Mouse (Mus musculus): ENCODE results near the gene Tex22.

Gene Tex22

DNA sequence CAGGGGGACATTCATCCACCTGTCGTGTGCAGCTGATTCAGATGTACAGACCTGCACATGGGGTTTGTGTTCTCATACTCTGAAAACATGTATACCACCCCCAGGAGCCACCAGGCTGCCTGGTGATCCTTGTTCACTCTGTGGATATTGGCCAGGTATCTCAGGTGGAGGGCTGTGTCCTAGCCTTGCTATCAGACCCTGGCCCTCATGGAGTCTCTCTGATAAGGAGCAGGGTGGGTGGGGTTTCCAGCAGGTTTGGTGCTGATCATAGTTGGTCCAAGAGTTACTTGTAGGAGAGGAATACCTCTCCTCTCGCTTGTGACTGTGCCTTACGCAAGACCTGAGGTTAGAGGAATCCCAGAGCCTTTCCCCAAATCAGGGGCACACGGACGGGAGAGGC, 14.1 kb upstream of the Tex22 start:
- DNase-seq = no peak

DNA sequence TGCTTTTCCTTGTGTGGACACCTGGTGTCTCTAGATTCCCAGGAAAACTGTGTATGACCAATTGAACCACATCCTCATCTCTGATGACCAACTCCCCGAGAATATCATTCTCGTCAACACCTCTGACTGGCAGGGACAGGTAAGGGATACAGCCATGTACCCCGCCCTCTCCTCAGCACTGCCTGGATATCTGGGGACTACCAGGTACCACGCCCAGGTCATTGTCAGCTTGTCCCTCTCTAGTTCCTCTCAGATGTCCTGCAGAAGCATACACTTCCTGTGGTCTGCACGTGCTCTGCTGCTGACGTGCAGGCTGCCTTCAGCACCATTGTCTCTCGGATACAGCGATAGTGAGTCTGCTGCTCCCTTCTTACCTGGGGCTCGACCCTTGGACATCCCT, 12.7 kb upstream of the Tex22 start:
- no peak for DNase-seq

DNA sequence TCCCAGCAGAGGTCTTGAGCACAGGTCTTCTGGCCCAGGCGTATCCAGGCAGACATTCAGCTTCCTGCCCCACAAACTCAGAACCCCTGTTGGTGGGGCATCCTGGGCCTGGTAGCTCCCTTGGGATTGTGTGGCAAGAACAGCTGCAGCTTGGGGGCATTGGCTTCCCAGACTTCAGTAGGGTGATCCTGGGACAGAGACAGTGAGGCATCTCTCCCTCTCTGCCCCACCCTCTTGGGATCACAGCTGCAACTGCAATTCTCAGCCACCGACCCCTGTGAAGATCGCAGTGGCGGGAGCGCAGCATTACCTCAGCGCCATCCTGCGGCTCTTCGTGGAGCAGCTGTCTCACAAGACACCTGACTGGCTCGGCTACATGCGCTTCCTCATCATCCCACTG, 12.1 kb upstream of the Tex22 start:
- DNase-seq = no peak

- no peak for DNase-seq
These were observed 10.6 kb upstream of the Tex22 start for GRCm38 (mm10) chr12:113063700-113064099.

- no peak for DNase-seq
These were observed 6.3 kb upstream of the Tex22 start for GRCm38 (mm10) chr12:113068002-113068401.

DNA sequence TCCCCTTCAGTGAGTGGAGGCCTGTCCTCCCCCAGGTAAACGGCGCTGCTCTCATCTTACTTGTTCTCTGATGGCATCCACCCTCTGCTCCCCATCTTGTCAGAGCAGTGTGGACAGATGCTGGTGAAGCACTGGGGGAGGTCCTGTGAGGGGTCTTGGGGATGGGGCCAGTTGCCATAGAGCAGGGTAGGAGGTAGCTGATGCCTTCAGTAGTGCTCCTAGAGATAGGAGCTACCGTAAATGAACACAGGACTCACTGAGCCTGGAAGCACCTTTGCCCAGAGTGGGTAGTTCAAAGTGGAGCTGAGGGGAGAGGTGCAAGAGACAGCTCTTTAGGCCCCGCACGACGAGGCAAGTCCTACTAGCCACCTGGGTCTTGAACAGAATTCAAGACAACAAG, 4.9 kb upstream of the Tex22 start:
- DNase-seq = no peak

GRCm38 (mm10) chr12:113071321-113071720, 3.0 kb upstream of the Tex22 start:
- no peak for DNase-seq

GRCm38 (mm10) chr12:113071827-113072226, 2.5 kb upstream of the Tex22 start:
- DNase-seq = no peak

GRCm38 (mm10) chr12:113073420-113074328, 628 bp upstream of the Tex22 start:
- DNase-seq = peak in 1 of 2 experiments; percentile 14

DNA sequence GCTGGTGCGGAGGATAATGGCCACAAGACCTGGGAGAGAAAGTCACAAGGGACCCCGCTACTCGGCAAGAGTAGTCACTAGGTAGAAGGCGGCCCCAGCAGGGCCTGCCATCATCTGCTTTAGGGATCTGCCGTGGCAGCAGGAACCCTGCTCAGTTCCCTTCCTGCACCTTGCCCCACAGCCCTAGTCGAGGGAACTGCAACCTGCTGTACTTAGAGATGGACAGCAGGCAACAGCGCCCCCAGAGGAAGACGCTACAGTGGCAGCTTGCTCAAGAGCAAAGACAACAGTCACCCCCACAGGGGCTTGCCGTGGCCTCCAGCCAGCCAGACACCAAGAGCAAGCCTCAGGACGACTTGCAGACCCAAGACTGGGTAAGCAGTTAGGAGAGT, 757 bp downstream of the Tex22 start:
- DNase-seq = peak; percentile 85 to 89

DNA sequence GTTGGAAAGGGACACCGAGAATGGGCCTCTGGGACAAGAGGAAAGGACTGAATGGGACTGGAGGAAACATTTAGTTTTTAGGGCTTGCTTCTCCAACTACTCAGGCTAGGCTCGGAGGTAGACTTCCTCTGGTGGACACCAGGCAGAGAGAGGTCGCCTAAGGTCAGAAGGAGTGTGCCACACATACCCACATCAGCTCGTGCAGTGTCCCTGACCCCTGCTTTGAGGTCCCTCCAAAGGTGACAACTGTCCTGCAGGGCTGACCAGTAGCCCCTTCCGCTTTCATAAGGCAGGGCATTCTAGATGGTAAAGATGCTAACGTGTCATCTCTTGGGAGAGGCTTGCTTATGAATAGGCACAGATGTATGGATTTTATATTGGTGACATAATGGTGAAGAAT, 1.2 kb downstream of the Tex22 start:
- no peak for DNase-seq

- no peak for DNase-seq
These were observed 13.0 kb downstream of the Tex22 start for GRCm38 (mm10) chr12:113087276-113087675.

DNA sequence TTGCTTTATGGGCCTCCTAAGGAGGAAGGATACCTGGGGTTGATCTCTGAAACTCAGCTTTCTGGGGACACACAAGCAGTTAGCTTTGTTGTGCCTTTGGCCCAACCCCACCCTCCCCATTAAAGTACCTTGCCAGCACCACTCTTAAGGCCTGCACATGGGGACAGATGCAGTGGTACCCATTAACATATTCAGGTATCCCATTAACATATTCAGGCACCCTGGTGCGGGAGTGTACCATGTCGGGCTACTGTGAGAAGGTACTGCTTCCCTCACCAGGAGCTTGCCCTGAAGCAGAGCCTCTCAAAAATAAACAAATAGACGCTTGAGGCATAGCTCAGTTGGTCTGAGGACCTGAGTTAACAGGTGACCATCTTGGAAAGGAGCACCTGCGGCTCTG, 13.7 kb downstream of the Tex22 start:
- DNase-seq = no peak

- no peak for DNase-seq
These were observed 14.8 kb downstream of the Tex22 start for GRCm38 (mm10) chr12:113089107-113089506.

DNA sequence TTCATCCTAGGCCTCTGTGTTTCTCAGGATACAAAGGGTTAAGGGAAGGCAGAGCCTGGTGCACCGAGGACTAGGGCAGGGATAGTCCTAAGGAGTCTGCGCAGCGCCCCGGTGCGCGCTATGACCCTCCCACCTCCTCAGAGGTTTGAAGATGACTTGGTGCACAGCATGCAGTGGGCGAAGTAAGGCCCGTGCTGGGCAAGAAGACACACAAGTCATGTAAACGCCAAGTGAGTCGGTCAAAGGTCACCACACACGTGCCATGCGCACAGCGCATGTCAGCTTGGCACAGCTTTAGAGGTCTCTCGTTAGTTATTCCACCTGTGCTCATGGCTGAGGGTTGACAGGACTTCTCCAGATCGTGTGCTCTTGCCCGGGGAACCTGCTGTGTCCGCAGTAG, 15.8 kb downstream of the Tex22 start:
- DNase-seq = no peak

GRCm38 (mm10) chr12:113097040-113097439, 22.7 kb downstream of the Tex22 start:
- no peak for DNase-seq

- DNase-seq = peak; percentile 28 to 45
These were observed 23.5 kb downstream of the Tex22 start, which contains the start of gene Mta1 for GRCm38 (mm10) chr12:113097749-113098281. Mta1 (plus strand) TSS chr12:113098278.

DNA sequence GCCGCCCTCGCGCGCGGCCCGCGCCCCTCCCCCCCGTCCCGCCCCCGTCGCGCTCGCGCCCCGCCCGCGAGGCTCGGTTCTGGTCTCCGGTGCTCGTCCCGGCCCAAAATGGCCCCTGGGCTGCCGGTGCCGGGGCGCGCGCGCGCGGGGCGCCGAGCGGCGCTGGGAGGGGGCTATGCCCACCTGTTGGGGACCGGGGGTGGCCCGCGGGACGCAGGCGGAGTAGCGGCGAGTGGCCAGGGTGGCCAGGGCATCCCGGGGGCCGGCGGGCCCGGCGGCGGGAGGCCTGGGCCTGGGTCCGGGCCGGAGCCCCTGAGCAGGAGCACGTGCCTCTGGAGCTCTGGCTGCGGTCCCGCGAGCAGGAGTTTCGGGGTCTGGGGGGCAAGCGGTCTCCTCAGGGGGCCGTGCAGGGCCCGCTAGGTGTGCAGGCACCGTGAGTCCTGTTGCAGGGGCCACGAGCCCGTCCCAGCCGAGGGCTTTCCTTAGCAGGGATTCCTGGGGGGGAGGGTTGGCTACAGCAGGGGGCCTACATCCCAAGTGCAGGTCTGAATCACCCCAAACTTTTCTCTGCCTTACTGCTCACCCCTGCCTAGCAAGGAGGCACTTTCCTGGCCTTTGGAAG, 24.3 kb downstream of the Tex22 start:
- no peak for DNase-seq

GRCm38 (mm10) chr12:113099470-113100237, 25.4 kb downstream of the Tex22 start:
- no peak for DNase-seq

GRCm38 (mm10) chr12:113100448-113101076, 26.3 kb downstream of the Tex22 start:
- DNase-seq = no peak

- DNase-seq = no peak
These were observed 27.1 kb downstream of the Tex22 start for GRCm38 (mm10) chr12:113101251-113101960.

DNA sequence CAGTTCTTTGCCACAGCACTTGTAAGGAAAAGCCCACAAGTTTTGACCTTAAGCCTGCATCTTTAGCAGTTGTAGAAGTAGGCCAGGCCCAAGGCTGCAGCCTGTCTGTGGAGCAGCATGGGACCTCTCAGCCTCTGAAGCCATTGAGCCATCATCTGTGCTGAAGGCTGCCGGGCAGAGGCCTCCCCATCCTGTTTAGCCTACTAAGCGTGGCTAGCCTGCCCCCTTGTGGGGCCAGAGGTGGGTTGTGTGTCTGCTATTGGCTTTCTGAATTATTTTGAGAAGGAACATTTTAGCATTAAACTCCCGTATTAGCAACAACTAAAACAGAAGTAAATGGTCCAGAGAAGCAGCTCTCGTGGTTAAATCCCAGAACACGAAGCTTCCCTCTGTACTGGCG, 28.2 kb downstream of the Tex22 start:
- DNase-seq = peak; percentile 48 to 54
